Comparison of ENCODE assay signal across 8 mouse cellular contexts in genomic region chr5:144040720-144041364, GRCm38 (mm10). TPM values are rescaled to one million over a fixed set of nuclear protein-coding genes. Genes with fewer than 3 reads are reported as not detected.
A peak's percentile ranks its signal among the peaks of the same experiment; 100 is the strongest.
DNase-seq lines count a peak whose midpoint lies in the region; ATAC-seq and TF ChIP-seq lines count a peak whose summit lies in the region.

No protein-coding gene starts in this region.

- DNase-seq in adrenal gland, adult 8-10 months: peak; percentile 36
- DNase-seq in embryo, embryonic 11.5 days (ENCODE audit: low read depth, low spot score): peak; percentile 54
- peak; percentile 84 to 85 for DNase-seq in kidney, postnatal 4 days
- peak; percentile 78 for DNase-seq in lung, adult 2 months
- peak; percentile 45 for DNase-seq in ovary, postnatal 10 days (ENCODE audit: low spot score)
- peak; percentile 77 for DNase-seq in thymus, postnatal 0 days (ENCODE audit: low spot score)

- no peak overlapping the region for H3K27ac ChIP-seq in heart, embryonic 13.5 days (replicated peaks)

- H3K27me3 ChIP-seq in heart, embryonic 13.5 days (replicated peaks): no peaks in the 10 kb centered on the region

- no peaks in the 10 kb centered on the region for H3K36me3 ChIP-seq in heart, embryonic 13.5 days

- peak; percentile 95 for TF ChIP-seq CTCF in lung, adult 2 months (IDR thresholded peaks at IDR 0.05; ENCODE audit: insufficient read depth, low read length)

- peak; percentile 79 for ATAC-seq in CD4-positive, CD25-positive, alpha-beta regulatory T cell, adult 4 months
- ATAC-seq in heart, embryonic 13.5 days (ENCODE audit: extremely low read depth, insufficient number of reproducible peaks, low FRiP score, low TSS enrichment): no peak

- H3K4me2 ChIP-seq in heart, embryonic 13.5 days: peak overlapping the region; percentile 47; the same call in 1 of the 2 replicates

- H3K4me1 ChIP-seq in heart, embryonic 13.5 days: no peaks in the 10 kb centered on the region
- H3K4me1 ChIP-seq in lung, adult 2 months (ENCODE audit: control insufficient read depth, insufficient read depth, low read length): no peaks in the 10 kb centered on the region

- 45% methylated on average over 11 of the region's 11 CpGs for WGBS in heart, embryonic 13.5 days
- 39% methylated on average over 11 of the region's 11 CpGs for WGBS in lung, adult 2 months

- no peak overlapping the region for H3K9ac ChIP-seq in heart, embryonic 13.5 days

- no peak for TF ChIP-seq POLR2A in lung, adult 2 months (IDR thresholded peaks at IDR 0.05; ENCODE audit: borderline replicate concordance, extremely low read depth, low read depth, low read length)

- H3K9me3 ChIP-seq in heart, embryonic 13.5 days: 0 out of 2 replicates have a peak, but pooled peaks cover 9% of the 10 kb centered on the region

- no peak overlapping the region for H3K4me3 ChIP-seq in heart, embryonic 13.5 days
- H3K4me3 ChIP-seq in lung, adult 2 months (replicated peaks; ENCODE audit: extremely low read depth, low read depth, low read length): no peak overlapping the region

RNA-seq across cellular contexts. Expression of gene Ocm, which starts 14.4 kb away (rescaled TPM):
- not detected for polyA plus RNA-seq in CD4-positive, CD25-positive, alpha-beta regulatory T cell, adult 4 months (2017; shearing (Covaris generic))
- not detected for total RNA-seq in adrenal gland, adult 8-10 months (2022)
- polyA plus RNA-seq in heart, embryonic 13.5 days (2015; fragmentation: Nextera tagmentation; extraction: Ambion mirVana): not detected in 2 replicates
- not detected in 2 replicates for polyA plus RNA-seq in lung, adult 2 months (2012; rRNA removed)
- polyA plus RNA-seq in thymus, postnatal 0 days (2015; fragmentation: Nextera tagmentation; extraction: Ambion mirVana): 0.30 and 0.58 TPM in 2 replicates

RNA-seq across cellular contexts. Expression of gene Ccz1, which starts 26.2 kb away (rescaled TPM):
- 10 to 100 TPM; 36.3 to 36.6 TPM for polyA plus RNA-seq in CD4-positive, CD25-positive, alpha-beta regulatory T cell, adult 4 months (2017; shearing (Covaris generic))
- 10 to 100 TPM; 56.5 to 60.7 (median 60.2) TPM for total RNA-seq in adrenal gland, adult 8-10 months (2022)
- 48.1 and 50.9 TPM in 2 replicates for polyA plus RNA-seq in heart, embryonic 13.5 days (2015; fragmentation: Nextera tagmentation; extraction: Ambion mirVana)
- 8.3 and 13.4 TPM in 2 replicates for polyA plus RNA-seq in lung, adult 2 months (2012; rRNA removed)
- polyA plus RNA-seq in thymus, postnatal 0 days (2015; fragmentation: Nextera tagmentation; extraction: Ambion mirVana): 80.3 and 87.6 TPM in 2 replicates

RNA-seq across cellular contexts. Expression of gene Lmtk2, which starts 59.4 kb away (rescaled TPM):
- 1 to 10 TPM; 3.7 to 3.9 TPM for polyA plus RNA-seq in CD4-positive, CD25-positive, alpha-beta regulatory T cell, adult 4 months (2017; shearing (Covaris generic))
- total RNA-seq in adrenal gland, adult 8-10 months (2022): 10 to 100 TPM; 31.2 to 45.6 (median 38.8) TPM
- polyA plus RNA-seq in heart, embryonic 13.5 days (2015; fragmentation: Nextera tagmentation; extraction: Ambion mirVana): 3.6 and 4.1 TPM in 2 replicates
- polyA plus RNA-seq in lung, adult 2 months (2012; rRNA removed): 20.1 and 24.2 TPM in 2 replicates
- polyA plus RNA-seq in thymus, postnatal 0 days (2015; fragmentation: Nextera tagmentation; extraction: Ambion mirVana): 3.1 and 3.4 TPM in 2 replicates
